Mouse (Mus musculus) v-Abl transformed pro-B cells (cell line): ENCODE measurements around the gene H2-M11.

Experiments used
- in situ Hi-C, 2 experiments: fragments of 400-800 bp; cut with MboI; formaldehyde crosslinking; loops; one replicate each; pipeline ENCODE4 v1.15.1; 2025; ENCODE audit not compliant: unreplicated experiment in 2 of 2

H2-M11 gene

GRCm38 (mm10) chr17:36546775-36547174, at the start of gene H2-M11:
Gene H2-M11, plus strand, starts transcription at chr17:36547075.
- in situ Hi-C loops: no loop called here

GRCm38 (mm10) chr17:36500435-36500834, 46.4 kb upstream of the H2-M11 start:
- in situ Hi-C loops: no loop called here

GRCm38 (mm10) chr17:36503910-36504309, 43.0 kb upstream of the H2-M11 start:
- in situ Hi-C loops: no loop called here
